Mouse (Mus musculus) C2C12 (cell line): Measurements from ENCODE around the gene Gimap8. TPM values are rescaled to one million over a fixed set of nuclear protein-coding genes. Genes with fewer than 3 reads are reported as not detected.

ENCODE experiments used
- H3K27me3 ChIP-seq: one replicate; pipeline ENCODE4 v1.6.1; 2011; ENCODE audit not compliant: control insufficient read depth, insufficient read depth, insufficient read length
- H3K36me3 ChIP-seq: one replicate; pipeline ENCODE4 v1.6.1; 2011; ENCODE audit not compliant: control insufficient read depth, insufficient read depth
- H3K4me3 ChIP-seq: one replicate; pipeline ENCODE4 v1.5.1; 2011; ENCODE audit warnings: mild to moderate bottlenecking, control low read depth; ENCODE audit not compliant: poor library complexity, insufficient read depth, severe bottlenecking
- H3K79me2 ChIP-seq: one replicate; pipeline ENCODE4 v1.6.1; 2011; ENCODE audit not compliant: control insufficient read depth, insufficient read depth
- H3K79me3 ChIP-seq: one replicate; pipeline ENCODE4 v1.6.1; 2011; ENCODE audit warnings: low read depth, control low read depth
- H3ac ChIP-seq: one replicate; pipeline ENCODE3; 2011; ENCODE audit warnings: low read depth; ENCODE audit not compliant: control insufficient read depth, insufficient read length
- CEBPB ChIP-seq: IDR thresholded peaks from one replicate; pipeline ENCODE4 v1.6.1; 2011; ENCODE audit warnings: low read depth, mild to moderate bottlenecking, control low read depth, moderate library complexity
- CTCF ChIP-seq: IDR thresholded peaks from one replicate; pipeline ENCODE4 v1.5.1; 2011; ENCODE audit not compliant: control insufficient read depth, insufficient read depth, insufficient read length
- FOSL1 ChIP-seq: IDR thresholded peaks from one replicate; pipeline ENCODE4 v1.8.0; 2011; ENCODE audit warnings: mild to moderate bottlenecking, low read length; ENCODE audit not compliant: poor library complexity, insufficient read depth, severe bottlenecking
- MAX ChIP-seq: IDR thresholded peaks from one replicate; pipeline ENCODE4 v1.6.1; 2011; ENCODE audit warnings: mild to moderate bottlenecking, control low read depth
- MYOD1 ChIP-seq: IDR thresholded peaks from one replicate; pipeline ENCODE4 v1.6.1; 2011; ENCODE audit warnings: low read depth; ENCODE audit not compliant: control insufficient read depth, insufficient read length
- MYOG ChIP-seq: IDR thresholded peaks from one replicate; pipeline ENCODE4 v1.6.1; 2011; ENCODE audit not compliant: control insufficient read depth, insufficient read length; ENCODE audit errors: extremely low read depth
- USF1 ChIP-seq: IDR thresholded peaks from one replicate; pipeline ENCODE4 v1.6.1; 2011; ENCODE audit warnings: low read depth, mild to moderate bottlenecking, control low read depth, moderate library complexity
- polyA plus RNA-seq: library from polyadenylated mRNA; unstranded; fragments of >200 nt; fragmentation: generic; extraction: Trizol; gene quantifications from one replicate; pipeline ENCODE4 v1.2.1, GENCODE M21; 2012; ENCODE audit warnings: missing spikeins

Gimap8 gene
- polyA plus RNA-seq, 1 experiment = not detected

GRCm38 (mm10) chr6:48642764-48643292 is 4.2 kb upstream of the Gimap8 start:
- TF ChIP-seq CTCF (peak; percentile 9), MYOD1 (no peak)
- H3K27me3 ChIP-seq = peaks cover 7% of the 10 kb centered on the region
- no peak overlapping the region for H3K4me3 ChIP-seq
- H3K79me3 ChIP-seq = peaks cover 1% of the 10 kb centered on the region
- no peaks in the 10 kb centered on the region for H3K79me2 ChIP-seq
- H3ac ChIP-seq = no peak overlapping the region
- H3K36me3 ChIP-seq = no peaks in the 10 kb centered on the region

- Histone ChIP-seq H3ac (no peak overlapping the region), H3K27me3 (peaks cover 7% of the 10 kb centered on the region)
- no peak for TF ChIP-seq USF1
- peak; percentile 24 for TF ChIP-seq CTCF
Observed at GRCm38 (mm10) chr6:48645660-48646308, 1.2 kb upstream of the Gimap8 start.

GRCm38 (mm10) chr6:48646309-48646690 is 734 bp upstream of the Gimap8 start:
- Histone ChIP-seq H3ac (no peak overlapping the region), H3K79me2 (no peaks in the 10 kb centered on the region), H3K4me3 (no peak overlapping the region), H3K79me3 (peaks cover 1% of the 10 kb centered on the region), H3K36me3 (no peaks in the 10 kb centered on the region), H3K27me3 (peaks cover 7% of the 10 kb centered on the region)
- TF ChIP-seq CTCF = no peak
- TF ChIP-seq MYOD1 = no peak
- TF ChIP-seq CEBPB = no peak
- no peak for TF ChIP-seq MYOG
- TF ChIP-seq USF1 = no peak
- TF ChIP-seq FOSL1 = no peak
- TF ChIP-seq MAX = no peak

More at GRCm38 (mm10) chr6:48645660-48646308, 1.2 kb upstream of the Gimap8 start:
- Histone ChIP-seq H3K79me3 (peaks cover 1% of the 10 kb centered on the region), H3K4me3 (no peak overlapping the region), H3K36me3 (no peaks in the 10 kb centered on the region), H3K79me2 (no peaks in the 10 kb centered on the region)

- Histone ChIP-seq H3K79me3 (no peaks in the 10 kb centered on the region), H3K36me3 (no peaks in the 10 kb centered on the region), H3K79me2 (no peaks in the 10 kb centered on the region), H3ac (no peak overlapping the region), H3K27me3 (peaks cover 3% of the 10 kb centered on the region), H3K4me3 (no peak overlapping the region)
- TF ChIP-seq CTCF (no peak), MYOD1 (no peak), USF1 (no peak), MAX (no peak), CEBPB (no peak), MYOG (no peak), FOSL1 (no peak)
Observed at GRCm38 (mm10) chr6:48647611-48648010, 577 bp downstream of the Gimap8 start.

GRCm38 (mm10) chr6:48648779-48649178 is 1.7 kb downstream of the Gimap8 start:
- H3K36me3 ChIP-seq = no peaks in the 10 kb centered on the region
- H3K4me3 ChIP-seq = no peak overlapping the region
- no peak overlapping the region for H3ac ChIP-seq
- H3K79me3 ChIP-seq = no peaks in the 10 kb centered on the region
- H3K27me3 ChIP-seq = peaks cover 3% of the 10 kb centered on the region
- TF ChIP-seq MYOG (no peak), USF1 (no peak), CEBPB (no peak), CTCF (no peak), MYOD1 (no peak), MAX (no peak), FOSL1 (no peak)
- no peaks in the 10 kb centered on the region for H3K79me2 ChIP-seq

- Histone ChIP-seq H3K27me3 (peaks cover 2% of the 10 kb centered on the region), H3K36me3 (no peaks in the 10 kb centered on the region), H3ac (no peak overlapping the region), H3K4me3 (no peak overlapping the region), H3K79me2 (no peaks in the 10 kb centered on the region), H3K79me3 (no peaks in the 10 kb centered on the region)
- TF ChIP-seq MYOG (no peak), MYOD1 (no peak), MAX (no peak), USF1 (no peak), CEBPB (no peak), CTCF (no peak), FOSL1 (no peak)
Observed at GRCm38 (mm10) chr6:48650041-48650440, 3.0 kb downstream of the Gimap8 start.
